Mouse (Mus musculus) kidney, adult 2 months (tissue): Measurements from ENCODE around the gene Ccdc88c.

Source experiments
- CTCF ChIP-seq: fragments of 200-500 bp; conservative IDR thresholded peaks from 2 replicates; pipeline ENCODE4 v1.5.1; 2011; ENCODE audit warnings: low read depth, mild to moderate bottlenecking, control low read depth, low read length, moderate library complexity, mixed read lengths; ENCODE audit not compliant: insufficient read depth, insufficient read length
- POLR2A ChIP-seq: fragments of 200-500 bp; IDR thresholded peaks from one replicate; pipeline ENCODE4 v1.6.1; 2011; ENCODE audit warnings: low read depth, low read length, control low read depth

DNA sequence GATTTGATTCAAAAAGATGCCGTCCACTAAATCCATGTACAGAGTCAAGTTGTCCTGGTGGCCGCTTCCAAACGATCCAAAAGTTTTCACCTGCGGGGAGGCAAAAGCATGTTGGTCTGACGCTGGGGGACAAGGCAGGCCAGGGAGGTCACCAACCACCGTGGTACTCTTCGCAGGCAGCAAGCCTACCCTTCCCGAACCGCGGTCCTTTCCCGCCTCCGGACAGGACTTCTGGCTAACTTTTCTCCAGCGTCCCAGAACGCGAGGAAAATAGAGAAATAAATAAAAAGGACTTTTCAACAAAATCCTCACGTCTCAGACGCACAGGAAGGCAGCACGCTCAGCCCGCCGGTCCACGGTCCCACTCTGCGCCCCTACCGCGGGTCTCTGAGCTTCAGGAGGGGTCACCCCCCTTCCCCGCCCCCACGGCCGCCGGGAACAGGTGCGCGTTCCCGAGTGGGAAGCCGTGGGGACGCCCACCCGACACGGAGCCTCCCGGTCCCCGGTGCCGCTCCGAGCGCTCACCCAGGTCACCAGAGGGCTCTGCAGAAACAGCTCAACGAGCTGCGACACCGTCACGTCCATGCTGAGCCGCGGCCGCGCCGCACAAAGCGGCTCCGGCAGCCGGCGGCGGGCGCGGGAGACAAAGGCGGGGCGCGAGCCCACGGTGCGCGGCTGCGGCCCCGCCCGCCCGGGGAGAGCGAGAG, 456 bp downstream of the Ccdc88c start:
- TF ChIP-seq CTCF (no peak), POLR2A (no peak)
